Mouse (Mus musculus): ENCODE data around the gene Defa36.
"Not testable (repeated sequence)": the region's sequence is repeated elsewhere in the genome, so short reads cannot be mapped to it uniquely, and the experiment has no call there.

The Defa36 gene

DNA sequence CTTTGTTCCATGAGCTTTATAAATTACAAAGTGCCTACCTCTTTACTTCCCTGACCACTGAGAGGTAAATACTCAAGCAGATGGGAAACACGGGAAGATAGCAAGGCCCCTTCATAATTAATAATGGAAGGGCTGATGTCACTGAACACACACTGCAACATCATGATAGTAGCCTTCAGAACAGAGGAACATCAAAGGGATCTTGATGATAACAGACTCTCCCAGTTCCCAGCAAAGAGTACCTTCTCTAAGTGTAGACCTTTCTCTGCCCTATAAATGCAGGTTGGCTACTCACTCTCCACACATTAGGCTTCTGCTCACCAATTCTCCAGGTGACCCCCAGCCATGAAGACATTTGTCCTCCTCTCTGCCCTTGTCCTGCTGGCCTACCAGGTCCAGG lies at the start of gene Defa36:
Gene Defa36 (plus strand): TSS at position 301 of the 400 bp plus-strand sequence.
- DNase-seq (ENCODE audit: low spot score), result not testable (repeated sequence)

DNA sequence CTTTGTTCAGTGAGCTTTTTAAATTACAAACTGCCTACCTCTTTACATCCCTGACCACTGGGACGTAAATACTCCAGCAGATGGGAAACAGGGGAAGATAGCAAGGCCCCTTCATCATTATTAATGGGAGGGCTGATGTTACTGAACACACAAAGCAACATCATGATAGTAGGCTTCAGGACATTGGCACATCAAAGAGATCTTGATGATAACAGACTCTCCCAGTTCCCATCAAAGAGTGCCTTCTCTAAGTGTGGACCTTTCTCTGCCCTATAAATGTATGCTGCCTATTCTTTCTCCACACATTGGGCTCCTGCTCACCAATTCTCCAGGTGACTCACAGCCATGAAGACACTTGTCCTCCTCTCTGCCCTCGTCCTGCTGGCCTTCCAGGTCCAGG lies 49.0 kb upstream of the Defa36 start, which contains the start of gene Defa2:
Gene Defa2 (plus strand): TSS at position 301 of the 400 bp plus-strand sequence.
- DNase-seq (ENCODE audit: low spot score), result not testable (repeated sequence)

DNA sequence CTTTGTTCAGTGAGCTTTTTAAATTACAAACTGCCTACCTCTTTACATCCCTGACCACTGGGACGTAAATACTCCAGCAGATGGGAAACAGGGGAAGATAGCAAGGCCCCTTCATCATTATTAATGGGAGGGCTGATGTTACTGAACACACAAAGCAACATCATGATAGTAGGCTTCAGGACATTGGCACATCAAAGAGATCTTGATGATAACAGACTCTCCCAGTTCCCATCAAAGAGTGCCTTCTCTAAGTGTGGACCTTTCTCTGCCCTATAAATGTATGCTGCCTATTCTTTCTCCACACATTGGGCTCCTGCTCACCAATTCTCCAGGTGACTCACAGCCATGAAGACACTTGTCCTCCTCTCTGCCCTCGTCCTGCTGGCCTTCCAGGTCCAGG lies 35.7 kb upstream of the Defa36 start, which contains the start of gene Defa33:
Gene Defa33 (plus strand): TSS at position 301 of the 400 bp plus-strand sequence.
- DNase-seq (ENCODE audit: low spot score), result not testable (repeated sequence)

DNA sequence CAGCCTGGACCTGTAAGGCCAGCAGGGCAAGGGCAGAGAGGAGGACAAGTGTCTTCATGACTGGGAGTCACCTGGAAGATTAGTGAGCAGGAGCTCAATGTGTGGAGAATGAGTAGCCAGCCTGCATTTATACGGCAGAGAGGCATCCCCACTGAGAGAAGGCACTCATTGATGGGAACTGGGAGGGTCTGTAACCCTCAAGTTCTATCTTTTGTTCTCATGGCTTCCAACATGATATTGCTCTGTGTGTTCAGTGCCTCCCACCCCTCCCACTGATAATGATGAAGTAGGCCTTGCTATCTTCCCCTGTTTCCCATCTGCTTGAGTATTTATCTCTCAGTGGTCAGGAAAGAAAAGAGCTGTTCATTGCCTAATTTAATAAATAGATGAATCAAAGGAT lies 29.2 kb downstream of the Defa36 start, which contains the start of gene Gm7849:
Gene Gm7849 (minus strand): TSS at position 101 of the 400 bp plus-strand sequence.
- not testable (repeated sequence) for DNase-seq (ENCODE audit: low spot score)
